Mouse (Mus musculus) C3H10T1/2 (cell line): ENCODE results near the gene Slc35d1. TPM values are rescaled to one million over a fixed set of nuclear protein-coding genes. Genes with fewer than 3 reads are reported as not detected.

Experiments
- polyA plus RNA-seq, 2 experiments: library from polyadenylated mRNA; unstranded; fragments of >200 nt; fragmentation: generic; extraction: Trizol; gene quantifications; one replicate each; pipeline ENCODE4 v1.2.1; 2012; ENCODE audit warnings: missing spikeins in 2 of 2

The Slc35d1 gene
- polyA plus RNA-seq, result 1 to 10 TPM; 1.2 to 3.0 TPM

GRCm38 (mm10) chr4:103214925-103215820 is at the start of gene Slc35d1:
Gene Slc35d1 (minus strand): TSS chr4:103215164.

Other genes starting within 250 kb of the Slc35d1 start
- gene Tctex1d1, start 236.6 kb downstream of the Slc35d1 start, polyA plus RNA-seq, result not detected
- under 1 TPM in 1 of 2 experiments, not detected in 1; 0.30 TPM for gene Insl5, start 188.3 kb downstream of the Slc35d1 start, polyA plus RNA-seq
- gene Mier1, start 100.8 kb downstream of the Slc35d1 start, polyA plus RNA-seq, result 1 to 10 TPM; 1.6 to 7.5 TPM
- gene Wdr78, start 100.6 kb downstream of the Slc35d1 start, polyA plus RNA-seq, result 1 to 10 TPM in 1 of 2 experiments, under 1 TPM in 1; 0.15 to 1.1 TPM
- not detected for gene 4921539E11Rik, start 75.7 kb upstream of the Slc35d1 start, polyA plus RNA-seq
- 1 to 10 TPM; 1.7 to 7.9 TPM for gene Oma1, start 98.6 kb upstream of the Slc35d1 start, polyA plus RNA-seq